Mouse (Mus musculus) midbrain, embryonic 16.5 days (tissue): ENCODE measurements at regions not wholly inside any gene's neighbourhood (a gene's known extent, or its start where the extent isn't known, plus 50 kb on each side); places are given as distances from the start of the nearest gene placed in this dataset.

Experiments
- ATAC-seq: fragments of 200-750 bp; cut with Nextera tagmentation; 2 replicates; pipeline ENCODE4 v1.8.0; 2017; ENCODE audit warnings: moderate TSS enrichment
- H3K27ac ChIP-seq: fragments of 300-500 bp; sonication (generic); 2 replicates; pipeline ENCODE4 v1.5.1; 2014; ENCODE audit warnings: mild to moderate bottlenecking, low read length, mixed read lengths
- H3K27me3 ChIP-seq: fragments of 300-500 bp; sonication (generic); 2 replicates; pipeline ENCODE4 v1.6.1; 2014; ENCODE audit warnings: low read depth, low read length, mixed read lengths; ENCODE audit not compliant: control insufficient read depth, insufficient read depth
- H3K36me3 ChIP-seq: fragments of 300-500 bp; sonication (generic); 2 replicates; pipeline ENCODE4 v1.6.1; 2014; ENCODE audit warnings: mild to moderate bottlenecking, low read length, moderate library complexity, mixed read lengths; ENCODE audit not compliant: control insufficient read depth, insufficient read depth
- H3K4me1 ChIP-seq: fragments of 300-500 bp; sonication (generic); 2 replicates; pipeline ENCODE4 v1.6.1; 2014; ENCODE audit warnings: mild to moderate bottlenecking, low read length, mixed read lengths; ENCODE audit not compliant: control insufficient read depth, insufficient read depth
- H3K4me2 ChIP-seq: fragments of 300-500 bp; sonication (generic); 2 replicates; pipeline ENCODE4 v1.6.1; 2014; ENCODE audit warnings: mild to moderate bottlenecking, low read length, mixed read lengths
- H3K4me3 ChIP-seq: fragments of 300-500 bp; sonication (generic); 2 replicates; pipeline ENCODE4 v1.5.1; 2014; ENCODE audit warnings: low read depth, mild to moderate bottlenecking, low read length, moderate library complexity, mixed read lengths
- H3K9ac ChIP-seq: fragments of 300-500 bp; sonication (generic); 2 replicates; pipeline ENCODE4 v1.6.1; 2014; ENCODE audit warnings: low read depth, low read length, mixed read lengths
- H3K9me3 ChIP-seq: fragments of 300-500 bp; sonication (generic); replicated peaks from 2 replicates; pipeline ENCODE4 v1.6.1; 2014; ENCODE audit warnings: mild to moderate bottlenecking, low read length, mixed read lengths; ENCODE audit not compliant: control insufficient read depth, poor library complexity, severe bottlenecking
- WGBS: fragments of 180-500 bp; shearing (Covaris S2); extraction: QIAGEN DNeasy Blood & Tissue Kit; methylation state at CpG from one replicate; pipeline ENCODE4 v1.1.7; 2014; 5-methylcytosine and 5-hydroxymethylcytosine counted together

- no peak for ATAC-seq
These were observed 248.3 kb downstream of the Emp1 start for GRCm38 (mm10) chr6:135610504-135611096.

GRCm38 (mm10) chr6:135627928-135628327 lies 265.6 kb downstream of the Emp1 start:
- Histone ChIP-seq H3K4me2 (no peak overlapping the region), H3K4me3 (no peak overlapping the region), H3K36me3 (no peaks in the 10 kb centered on the region), H3K9me3 (peaks cover 5% of the 10 kb centered on the region; the same call in 1 of the 2 replicates), H3K9ac (no peak overlapping the region), H3K27ac (no peak overlapping the region), H3K4me1 (peaks cover 6% of the 10 kb centered on the region; the same call in 1 of the 2 replicates), H3K27me3 (no peaks in the 10 kb centered on the region)
- ATAC-seq = peak; percentile 72
- WGBS = 23% methylated on average over 4 of the region's 4 CpGs

More at GRCm38 (mm10) chr6:135610504-135611096, 248.3 kb downstream of the Emp1 start:
- H3K4me3 ChIP-seq = no peak overlapping the region
- H3K4me1 ChIP-seq = no peaks in the 10 kb centered on the region
- H3K9ac ChIP-seq = no peak overlapping the region
- H3K9me3 ChIP-seq = no peaks in the 10 kb centered on the region
- H3K27ac ChIP-seq = no peak overlapping the region
- WGBS = 24% methylated on average over 3 of the region's 3 CpGs
- H3K27me3 ChIP-seq = no peaks in the 10 kb centered on the region
- no peaks in the 10 kb centered on the region for H3K36me3 ChIP-seq
- no peak overlapping the region for H3K4me2 ChIP-seq

GRCm38 (mm10) chr6:135629236-135629635 lies 266.9 kb downstream of the Emp1 start:
- Histone ChIP-seq H3K36me3 (no peaks in the 10 kb centered on the region), H3K9ac (no peak overlapping the region), H3K9me3 (peaks cover 5% of the 10 kb centered on the region; the same call in 1 of the 2 replicates), H3K4me1 (peaks cover 6% of the 10 kb centered on the region; the same call in 1 of the 2 replicates), H3K27ac (no peak overlapping the region), H3K4me2 (no peak overlapping the region), H3K27me3 (no peaks in the 10 kb centered on the region), H3K4me3 (no peak overlapping the region)
- no peak for ATAC-seq
- WGBS = 41% methylated on average over 3 of the region's 3 CpGs

GRCm38 (mm10) chr6:135632671-135633070 lies 270.3 kb downstream of the Emp1 start:
- 86% methylated on average over 5 of the region's 5 CpGs for WGBS
- no peak overlapping the region for H3K4me2 ChIP-seq
- H3K4me1 ChIP-seq = peaks cover 6% of the 10 kb centered on the region; the same call in 1 of the 2 replicates
- no peaks in the 10 kb centered on the region for H3K27me3 ChIP-seq
- ATAC-seq = no peak
- H3K9ac ChIP-seq = no peak overlapping the region
- H3K4me3 ChIP-seq = no peak overlapping the region
- H3K27ac ChIP-seq = no peak overlapping the region
- no peaks in the 10 kb centered on the region for H3K36me3 ChIP-seq
- H3K9me3 ChIP-seq = peaks cover 5% of the 10 kb centered on the region; the same call in 1 of the 2 replicates

GRCm38 (mm10) chr6:135636648-135637047 lies 274.3 kb downstream of the Emp1 start:
- Histone ChIP-seq H3K4me1 (no peaks in the 10 kb centered on the region), H3K9me3 (peaks cover 6% of the 10 kb centered on the region), H3K27ac (no peak overlapping the region), H3K27me3 (no peaks in the 10 kb centered on the region), H3K9ac (no peak overlapping the region), H3K36me3 (no peaks in the 10 kb centered on the region), H3K4me2 (no peak overlapping the region), H3K4me3 (no peak overlapping the region)
- no peak for ATAC-seq
- 73% methylated on average over 8 of the region's 8 CpGs for WGBS

GRCm38 (mm10) chr6:135642711-135643110 lies 280.4 kb downstream of the Emp1 start:
- H3K27ac ChIP-seq = no peak overlapping the region
- no peak for ATAC-seq
- H3K27me3 ChIP-seq = no peaks in the 10 kb centered on the region
- H3K4me3 ChIP-seq = no peak overlapping the region
- WGBS = 83% methylated on average over 5 of the region's 5 CpGs
- no peak overlapping the region for H3K4me2 ChIP-seq
- no peak overlapping the region for H3K9ac ChIP-seq
- H3K4me1 ChIP-seq = no peaks in the 10 kb centered on the region
- no peaks in the 10 kb centered on the region for H3K36me3 ChIP-seq
- peaks cover 9% of the 10 kb centered on the region for H3K9me3 ChIP-seq

GRCm38 (mm10) chr6:135646177-135646576 lies 283.8 kb downstream of the Emp1 start:
- 76% methylated on average over 1 of the region's 1 CpGs for WGBS
- H3K9me3 ChIP-seq = peaks cover 5% of the 10 kb centered on the region; the same call in 1 of the 2 replicates
- H3K4me2 ChIP-seq = no peak overlapping the region
- no peaks in the 10 kb centered on the region for H3K27me3 ChIP-seq
- H3K4me3 ChIP-seq = no peak overlapping the region
- no peak overlapping the region for H3K9ac ChIP-seq
- H3K27ac ChIP-seq = no peak overlapping the region
- no peak for ATAC-seq
- H3K4me1 ChIP-seq = no peaks in the 10 kb centered on the region
- no peaks in the 10 kb centered on the region for H3K36me3 ChIP-seq

GRCm38 (mm10) chr6:135653002-135653401 lies 290.7 kb downstream of the Emp1 start:
- Histone ChIP-seq H3K36me3 (no peaks in the 10 kb centered on the region), H3K9ac (no peak overlapping the region)
- ATAC-seq = no peak

GRCm38 (mm10) chr6:135662386-135662785 lies 300.0 kb downstream of the Emp1 start:
- no peak overlapping the region for H3K9ac ChIP-seq
- no peak overlapping the region for H3K27ac ChIP-seq
- no peak for ATAC-seq
- no peaks in the 10 kb centered on the region for H3K9me3 ChIP-seq
- H3K27me3 ChIP-seq = no peaks in the 10 kb centered on the region
- no peak overlapping the region for H3K4me3 ChIP-seq
- H3K36me3 ChIP-seq = no peaks in the 10 kb centered on the region
- 88% methylated on average over 3 of the region's 3 CpGs for WGBS
- no peaks in the 10 kb centered on the region for H3K4me1 ChIP-seq
- H3K4me2 ChIP-seq = no peak overlapping the region

More at GRCm38 (mm10) chr6:135653002-135653401, 290.7 kb downstream of the Emp1 start:
- no peaks in the 10 kb centered on the region for H3K4me1 ChIP-seq
- no peak overlapping the region for H3K27ac ChIP-seq
- no peak overlapping the region for H3K4me2 ChIP-seq
- H3K9me3 ChIP-seq = no peaks in the 10 kb centered on the region
- H3K4me3 ChIP-seq = no peak overlapping the region
- no peaks in the 10 kb centered on the region for H3K27me3 ChIP-seq
- 84% methylated on average over 3 of the region's 3 CpGs for WGBS
